Mouse (Mus musculus): ENCODE data around the gene Klhl33. TPM values are rescaled to one million over a fixed set of nuclear protein-coding genes. Genes with fewer than 3 reads are reported as not detected.
A peak's percentile ranks its signal among the peaks of the same experiment; 100 is the strongest.
"Not testable (repeated sequence)": the region's sequence is repeated elsewhere in the genome, so short reads cannot be mapped to it uniquely, and the experiment has no call there.

Klhl33 gene
- polyA plus RNA-seq, 1 experiment from 2014 or later, result 4.1 TPM

DNA sequence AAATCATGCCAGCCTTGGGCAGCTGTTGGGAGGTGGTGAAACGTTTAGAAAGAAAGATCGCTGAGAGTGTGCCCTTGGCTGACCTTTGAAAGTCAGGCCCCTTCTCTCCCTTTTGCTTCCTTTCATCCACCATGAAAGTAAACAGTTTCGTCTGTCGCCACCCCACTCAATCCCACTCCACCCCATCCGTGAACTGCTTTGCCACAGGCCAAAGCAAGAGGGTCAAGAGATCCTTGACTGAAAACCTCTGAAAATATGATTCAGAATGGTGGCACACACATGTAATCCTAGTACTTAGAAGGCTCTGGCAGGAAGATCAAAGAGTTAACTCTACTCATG, 26.5 kb downstream of the Klhl33 start:
- Histone ChIP-seq H3K9ac (replicated peaks) (peak overlapping the region; percentile 50), H3K4me1 (peaks cover 10% of the 10 kb centered on the region), H3K9me3 (replicated peaks) (no peaks in the 10 kb centered on the region), H3K27ac (replicated peaks) (no peak overlapping the region), H3K4me3 (replicated peaks) (peak overlapping the region; percentile 56), H3K36me3 (no peaks in the 10 kb centered on the region), H3K27me3 (replicated peaks) (no peaks in the 10 kb centered on the region), H3K4me2 (peak overlapping the region; percentile 75)
- 22% methylated on average over 5 of the region's 5 CpGs for WGBS
- ATAC-seq (ENCODE audit: low FRiP score), result peak; percentile 18; the same call in 1 of the 2 replicates

DNA sequence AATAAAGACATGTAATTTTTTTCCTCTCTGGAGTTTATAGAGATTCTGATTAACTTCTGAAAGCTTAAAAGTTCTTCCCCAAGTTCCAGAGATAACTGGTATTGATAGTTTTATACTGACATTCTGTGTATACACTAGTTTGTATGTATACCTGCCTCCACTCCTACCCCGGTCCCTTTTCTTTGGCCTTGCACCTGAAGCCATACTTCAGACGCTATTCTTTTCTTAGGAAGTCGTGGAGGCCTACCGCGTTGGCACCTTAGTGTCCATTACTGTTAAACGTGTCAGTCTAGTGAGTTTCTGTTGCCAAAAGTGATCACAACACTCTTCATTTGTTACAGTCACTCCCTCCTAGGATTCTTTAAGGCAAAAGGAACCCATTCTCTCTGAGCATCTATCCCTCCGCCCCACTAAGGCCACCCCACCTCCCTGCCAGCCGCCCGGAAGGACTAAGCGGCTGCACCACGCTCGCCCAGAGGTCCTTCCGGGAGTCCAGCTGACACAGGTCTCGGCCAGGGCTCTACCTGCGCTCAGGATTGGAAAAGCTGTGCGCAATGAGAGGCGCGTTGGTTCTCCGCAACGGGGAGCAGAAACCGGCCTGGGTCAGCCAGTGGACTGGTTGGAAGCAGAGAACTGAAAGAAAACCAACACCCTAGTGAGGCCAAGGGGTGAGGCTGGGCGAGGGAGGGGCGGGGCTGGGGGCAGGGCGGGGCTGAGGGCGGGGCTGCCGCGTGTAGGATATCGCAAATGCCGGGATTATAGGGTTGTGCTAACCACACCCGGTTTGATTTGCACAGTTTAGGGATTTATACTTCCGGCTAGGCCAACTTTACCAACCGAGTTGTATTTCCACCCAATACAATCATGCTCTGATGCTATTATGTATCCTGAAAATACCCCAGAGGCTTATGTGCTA, 27.2 kb downstream of the Klhl33 start, which contains the start of gene Tep1:
Gene Tep1, minus strand, starts transcription at position 672 of the 916 bp plus-strand sequence.
- H3K27ac ChIP-seq (replicated peaks), result peak within 1 kb of the TSS; percentile 65
- peak within 1 kb of the TSS; percentile 75 for H3K4me2 ChIP-seq
- H3K9ac ChIP-seq (replicated peaks), result peak within 1 kb of the TSS; percentile 50
- no peaks in the 10 kb centered on the region for H3K27me3 ChIP-seq (replicated peaks)
- H3K9me3 ChIP-seq (replicated peaks), result no peaks in the 10 kb centered on the region
- peak; percentile 92 for ATAC-seq (ENCODE audit: low FRiP score)
- H3K4me3 ChIP-seq (replicated peaks), result peak within 1 kb of the TSS; percentile 56
- no peaks in the 10 kb centered on the region for H3K36me3 ChIP-seq
- H3K4me1 ChIP-seq, result peaks cover 10% of the 10 kb centered on the region
- 6% methylated on average over 32 of the region's 32 CpGs for WGBS

DNA sequence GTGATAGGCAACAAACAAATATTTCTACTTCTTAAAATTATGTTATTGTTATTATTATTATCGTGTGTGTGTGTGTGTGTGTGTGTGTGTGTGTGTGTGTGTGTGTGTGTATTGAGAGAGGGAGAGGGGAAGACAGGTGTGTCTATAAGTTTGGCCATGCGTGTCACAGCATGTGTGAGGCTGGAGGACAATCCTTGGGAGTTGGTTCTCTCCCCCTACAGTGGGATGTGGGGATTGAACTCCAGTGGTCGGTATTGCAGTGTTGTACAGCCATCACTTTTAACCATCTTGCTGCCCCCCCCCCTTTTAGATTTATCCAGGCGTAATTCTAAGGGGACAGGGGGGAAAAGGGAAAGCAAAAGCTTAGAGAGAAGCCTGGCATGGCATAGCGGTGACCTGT, 28.7 kb downstream of the Klhl33 start:
- WGBS, result 94% methylated on average over 5 of the region's 5 CpGs
- no peaks in the 10 kb centered on the region for H3K27me3 ChIP-seq (replicated peaks)
- ATAC-seq (ENCODE audit: low FRiP score), result no peak

DNA sequence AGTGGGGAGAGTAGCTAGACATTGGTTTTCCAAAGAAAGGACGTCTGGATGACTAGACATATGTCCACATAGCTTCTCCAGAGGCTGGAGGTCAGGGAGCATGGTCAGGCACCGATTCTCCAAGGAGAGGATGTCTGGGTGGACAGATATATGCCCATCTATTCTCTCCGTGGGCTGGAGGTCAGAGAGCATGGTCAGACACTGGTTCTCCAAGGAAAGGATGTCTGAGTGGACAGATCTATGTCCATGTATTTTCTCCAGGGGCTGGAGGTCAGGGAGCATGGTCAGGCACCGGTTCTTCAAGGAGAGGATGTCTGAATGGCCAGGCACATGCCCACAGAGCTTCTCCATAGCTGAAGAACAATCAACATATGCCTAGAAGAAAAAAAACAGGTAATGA, 29.1 kb downstream of the Klhl33 start:
- Histone ChIP-seq H3K27ac (replicated peaks) (no peak overlapping the region), H3K36me3 (no peaks in the 10 kb centered on the region), H3K9me3 (replicated peaks) (no peaks in the 10 kb centered on the region), H3K9ac (replicated peaks) (no peak overlapping the region), H3K4me2 (no peak overlapping the region), H3K27me3 (replicated peaks) (no peaks in the 10 kb centered on the region), H3K4me1 (peaks cover 10% of the 10 kb centered on the region), H3K4me3 (replicated peaks) (no peak overlapping the region)
- WGBS, result 83% methylated on average over 4 of the region's 4 CpGs
- no peak for ATAC-seq (ENCODE audit: low FRiP score)

More for the DNA sequence above, 28.7 kb downstream of the Klhl33 start:
- Histone ChIP-seq H3K9me3 (replicated peaks) (no peaks in the 10 kb centered on the region), H3K4me3 (replicated peaks) (no peak overlapping the region), H3K27ac (replicated peaks) (no peak overlapping the region), H3K4me2 (no peak overlapping the region), H3K36me3 (no peaks in the 10 kb centered on the region), H3K4me1 (peaks cover 10% of the 10 kb centered on the region), H3K9ac (replicated peaks) (no peak overlapping the region)

DNA sequence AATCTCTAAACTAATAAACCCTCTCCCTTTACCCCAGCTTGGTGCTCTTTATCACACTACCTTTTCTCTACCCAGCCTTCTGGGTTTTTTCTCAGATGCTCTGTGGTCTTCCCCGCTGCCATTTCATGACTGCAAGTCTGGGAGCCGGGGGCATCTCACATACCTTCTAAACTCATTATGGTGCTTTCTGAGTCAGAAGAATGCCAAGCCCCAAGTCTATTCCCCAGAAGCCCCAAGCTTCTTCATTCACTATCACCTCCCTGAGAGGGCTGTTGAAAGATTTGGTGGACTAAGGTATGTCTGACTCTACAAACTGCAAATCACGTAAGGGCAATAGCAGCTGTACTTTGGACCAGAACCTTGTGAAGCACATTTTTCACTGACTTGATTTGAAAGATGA, 30.3 kb downstream of the Klhl33 start:
- H3K9ac ChIP-seq (replicated peaks), result no peak overlapping the region
- H3K27ac ChIP-seq (replicated peaks), result no peak overlapping the region
- no peaks in the 10 kb centered on the region for H3K27me3 ChIP-seq (replicated peaks)
- no peak overlapping the region for H3K4me2 ChIP-seq
- WGBS, result 95% methylated on average over 3 of the region's 3 CpGs
- no peak overlapping the region for H3K4me3 ChIP-seq (replicated peaks)
- no peaks in the 10 kb centered on the region for H3K36me3 ChIP-seq
- ATAC-seq (ENCODE audit: low FRiP score), result no peak
- no peaks in the 10 kb centered on the region for H3K9me3 ChIP-seq (replicated peaks)
- peaks cover 10% of the 10 kb centered on the region for H3K4me1 ChIP-seq

DNA sequence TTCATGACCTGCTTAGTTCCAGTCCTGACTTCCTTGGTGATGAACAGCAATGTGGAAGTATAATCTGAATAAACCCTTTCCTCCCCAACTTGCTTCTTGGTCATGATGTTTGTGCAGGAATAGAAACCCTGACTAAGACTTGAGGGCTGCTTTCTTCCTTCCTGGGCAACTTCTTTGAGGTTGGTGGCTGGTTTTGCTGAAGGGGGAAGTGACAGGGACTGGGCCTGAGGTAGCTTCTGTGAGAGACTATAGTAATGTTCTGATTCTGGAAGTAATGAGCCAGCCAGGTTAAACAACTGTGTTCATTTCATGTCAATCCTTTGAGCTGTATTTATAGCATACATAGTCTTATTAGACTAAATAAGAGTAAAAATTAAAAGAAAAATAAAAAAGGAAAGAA, 32.3 kb downstream of the Klhl33 start:
- not testable (repeated sequence) for ATAC-seq (ENCODE audit: low FRiP score); H3K27me3 ChIP-seq (replicated peaks); H3K9ac ChIP-seq (replicated peaks); H3K36me3 ChIP-seq; H3K4me2 ChIP-seq; H3K4me1 ChIP-seq; H3K9me3 ChIP-seq (replicated peaks); H3K4me3 ChIP-seq (replicated peaks); H3K27ac ChIP-seq (replicated peaks)

DNA sequence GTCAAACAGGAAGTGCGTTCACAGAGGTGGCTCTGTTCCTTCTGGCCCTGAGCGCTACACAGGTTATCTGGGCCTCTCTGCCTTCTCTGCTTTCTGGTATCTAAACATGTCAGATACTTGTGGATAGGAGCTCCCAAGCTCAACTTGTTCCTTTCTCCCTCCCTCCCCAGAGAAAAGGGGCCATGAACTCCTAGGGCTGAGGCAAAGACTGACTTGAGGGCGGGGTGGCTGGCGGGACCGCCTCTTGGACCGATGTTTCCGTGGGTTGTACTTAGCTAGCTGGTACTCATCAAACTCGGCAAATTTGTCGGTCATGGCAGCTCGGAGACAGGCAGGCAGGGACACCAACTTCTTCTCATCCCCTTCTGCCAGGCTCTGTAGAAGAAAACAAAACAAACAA, 34.7 kb downstream of the Klhl33 start:
- H3K4me3 ChIP-seq (replicated peaks), result no peak overlapping the region
- H3K36me3 ChIP-seq, result no peaks in the 10 kb centered on the region
- no peaks in the 10 kb centered on the region for H3K27me3 ChIP-seq (replicated peaks)
- no peak overlapping the region for H3K9ac ChIP-seq (replicated peaks)
- 97% methylated on average over 10 of the region's 10 CpGs for WGBS
- ATAC-seq (ENCODE audit: low FRiP score), result no peak
- no peaks in the 10 kb centered on the region for H3K9me3 ChIP-seq (replicated peaks)
- H3K27ac ChIP-seq (replicated peaks), result no peak overlapping the region
- H3K4me2 ChIP-seq, result no peak overlapping the region
- no peaks in the 10 kb centered on the region for H3K4me1 ChIP-seq

DNA sequence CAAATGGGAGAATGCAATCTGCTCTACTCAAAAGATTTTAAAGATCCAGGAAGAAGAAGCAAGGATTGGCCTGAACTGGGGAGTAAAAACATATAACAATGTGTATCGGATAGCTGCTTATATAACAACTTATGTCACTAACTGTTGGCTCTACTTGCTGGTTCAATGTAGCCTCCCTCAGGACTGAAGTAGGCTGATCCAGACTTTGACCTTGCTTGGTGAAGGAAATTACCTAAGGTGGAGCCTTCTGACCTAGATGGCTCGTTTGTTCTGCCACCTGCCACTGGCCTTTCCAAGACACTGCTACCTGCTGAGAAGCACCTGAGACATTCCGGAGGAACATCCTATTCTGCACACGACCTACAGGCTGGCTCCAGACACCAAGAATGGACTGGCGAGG, 41.5 kb downstream of the Klhl33 start:
- H3K4me1 ChIP-seq, result no peaks in the 10 kb centered on the region
- 90% methylated on average over 5 of the region's 5 CpGs for WGBS
- no peak overlapping the region for H3K27ac ChIP-seq (replicated peaks)
- H3K27me3 ChIP-seq (replicated peaks), result no peaks in the 10 kb centered on the region
- H3K9ac ChIP-seq (replicated peaks), result no peak overlapping the region
- no peak overlapping the region for H3K4me2 ChIP-seq
- H3K36me3 ChIP-seq, result 0 out of 2 replicates have a peak, but pooled peaks cover 3% of the 10 kb centered on the region
- H3K4me3 ChIP-seq (replicated peaks), result no peak overlapping the region
- no peak for ATAC-seq (ENCODE audit: low FRiP score)
- no peaks in the 10 kb centered on the region for H3K9me3 ChIP-seq (replicated peaks)

Other genes with a start within 250 kb of the Klhl33 start
- gene Olfr747, start 204.3 kb downstream of the Klhl33 start, polyA plus RNA-seq (2015; fragmentation: Nextera tagmentation; extraction: Ambion mirVana), result not detected in 2 replicates
- not detected in 2 replicates for gene Olfr748, start 190.1 kb downstream of the Klhl33 start, polyA plus RNA-seq (2015; fragmentation: Nextera tagmentation; extraction: Ambion mirVana)
- gene Olfr749, start 152.4 kb downstream of the Klhl33 start, polyA plus RNA-seq (2015; fragmentation: Nextera tagmentation; extraction: Ambion mirVana), result not detected in 2 replicates
- gene Ttc5, start 112.0 kb downstream of the Klhl33 start, polyA plus RNA-seq (2015; fragmentation: Nextera tagmentation; extraction: Ambion mirVana), result 114 and 119 TPM in 2 replicates
- gene Ccnb1ip1, start 89.8 kb downstream of the Klhl33 start, polyA plus RNA-seq (2015; fragmentation: Nextera tagmentation; extraction: Ambion mirVana), result not detected in 2 replicates
- gene Parp2, start 89.7 kb downstream of the Klhl33 start, polyA plus RNA-seq (2015; fragmentation: Nextera tagmentation; extraction: Ambion mirVana), result 43.6 and 48.7 TPM in 2 replicates
- gene Tep1, start 26.9 kb downstream of the Klhl33 start, polyA plus RNA-seq (2015; fragmentation: Nextera tagmentation; extraction: Ambion mirVana), result 3.1 and 4.0 TPM in 2 replicates
- 107 and 125 TPM in 2 replicates for gene Osgep, start 27.4 kb upstream of the Klhl33 start, polyA plus RNA-seq (2015; fragmentation: Nextera tagmentation; extraction: Ambion mirVana)
- gene Apex1, start 27.5 kb upstream of the Klhl33 start, polyA plus RNA-seq (2015; fragmentation: Nextera tagmentation; extraction: Ambion mirVana), result 157 and 177 TPM in 2 replicates
- gene Pip4p1, start 33.3 kb upstream of the Klhl33 start, polyA plus RNA-seq (2015; fragmentation: Nextera tagmentation; extraction: Ambion mirVana), result 98.6 and 99.7 TPM in 2 replicates
- gene Pnp, start 33.6 kb upstream of the Klhl33 start, polyA plus RNA-seq (2015; fragmentation: Nextera tagmentation; extraction: Ambion mirVana), result 20.5 and 36.3 TPM in 2 replicates
- gene Gm49342, start 47.0 kb upstream of the Klhl33 start, polyA plus RNA-seq (2015; fragmentation: Nextera tagmentation; extraction: Ambion mirVana), result not detected in 2 replicates
- 0.55 and 0.73 TPM in 2 replicates for gene Pnp2, start 58.5 kb upstream of the Klhl33 start, polyA plus RNA-seq (2015; fragmentation: Nextera tagmentation; extraction: Ambion mirVana)
- gene Rnase10, start 110.2 kb upstream of the Klhl33 start, polyA plus RNA-seq (2015; fragmentation: Nextera tagmentation; extraction: Ambion mirVana), result 0.10 TPM in 1 of 2 replicates, not detected in the other
- gene Rnase9, start 144.4 kb upstream of the Klhl33 start, polyA plus RNA-seq (2015; fragmentation: Nextera tagmentation; extraction: Ambion mirVana), result not detected in 2 replicates
- gene Rnase11, start 152.7 kb upstream of the Klhl33 start, polyA plus RNA-seq (2015; fragmentation: Nextera tagmentation; extraction: Ambion mirVana), result not detected in 2 replicates
- not detected in 2 replicates for gene Rnase12, start 160.2 kb upstream of the Klhl33 start, polyA plus RNA-seq (2015; fragmentation: Nextera tagmentation; extraction: Ambion mirVana)
- not detected in 2 replicates for gene Olfr750, start 176.9 kb upstream of the Klhl33 start, polyA plus RNA-seq (2015; fragmentation: Nextera tagmentation; extraction: Ambion mirVana)
- gene Rnase4, start 193.6 kb upstream of the Klhl33 start, polyA plus RNA-seq (2015; fragmentation: Nextera tagmentation; extraction: Ambion mirVana), result 18.6 and 30.0 TPM in 2 replicates
- 4.4 and 8.0 TPM in 2 replicates for gene Ang, start 193.6 kb upstream of the Klhl33 start, polyA plus RNA-seq (2015; fragmentation: Nextera tagmentation; extraction: Ambion mirVana)
- not detected in 2 replicates for gene Eddm3b, start 216.9 kb upstream of the Klhl33 start, polyA plus RNA-seq (2015; fragmentation: Nextera tagmentation; extraction: Ambion mirVana)
- gene Rnase6, start 226.4 kb upstream of the Klhl33 start, polyA plus RNA-seq (2015; fragmentation: Nextera tagmentation; extraction: Ambion mirVana), result 1.0 and 2.2 TPM in 2 replicates
- 1.1 and 1.5 TPM in 2 replicates for gene Rnase1, start 249.3 kb upstream of the Klhl33 start, polyA plus RNA-seq (2015; fragmentation: Nextera tagmentation; extraction: Ambion mirVana)